Comparison of ENCODE assay signal across 8 mouse cellular contexts in the genomic region with DNA sequence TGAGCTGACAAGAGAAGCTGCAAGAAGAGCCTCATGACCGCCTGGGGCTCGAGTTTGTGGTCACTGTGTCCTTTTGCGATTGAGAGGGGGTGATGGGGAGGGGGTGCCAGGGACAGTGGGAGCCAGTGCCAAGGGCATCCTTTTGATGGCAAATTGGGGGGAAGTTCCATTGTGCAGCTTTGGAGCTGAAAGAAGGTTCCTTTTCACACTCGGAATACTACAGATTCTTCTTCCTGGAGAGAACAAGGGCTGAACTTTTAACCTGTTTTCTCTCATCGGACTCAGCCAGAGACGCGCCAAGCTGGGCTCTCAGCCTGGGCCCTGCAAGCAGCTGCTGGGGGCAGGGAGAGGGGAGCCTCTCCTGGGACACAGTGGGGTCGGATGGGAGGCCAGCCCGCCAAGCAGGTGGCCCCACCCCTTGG. TPM values are rescaled to one million over a fixed set of nuclear protein-coding genes. Genes with fewer than 3 reads are reported as not detected.
DNase-seq lines count a peak whose midpoint lies in the region; ATAC-seq lines count a peak whose summit lies in the region.

No protein-coding gene starts in this region.

- peak; percentile 26 for DNase-seq in lung, postnatal 10 days
- no peak for DNase-seq in lung, adult 18-20 months
- peak; percentile 53 for DNase-seq in embryonic facial prominence, embryonic 10.5 days (ENCODE audit: low spot score)
- DNase-seq in cerebellum, postnatal 4 days (ENCODE audit: low spot score in 2 of 2), result no peak
- no peak for DNase-seq in adrenal gland, adult 8-10 months
- DNase-seq in layer of hippocampus, adult 11-12 months (ENCODE audit: low spot score), result no peak

- H3K4me1 ChIP-seq in embryonic facial prominence, embryonic 10.5 days, result peaks cover 99% of the 10 kb centered on the region
- peaks cover 23% of the 10 kb centered on the region for H3K4me1 ChIP-seq in heart, embryonic 15.5 days (replicated peaks)
- H3K4me1 ChIP-seq in neural tube, embryonic 13.5 days (replicated peaks), result peaks cover 95% of the 10 kb centered on the region

- H3K9ac ChIP-seq in heart, embryonic 15.5 days, result peak overlapping the region; percentile 23; the same call in 1 of the 2 replicates
- H3K9ac ChIP-seq in neural tube, embryonic 13.5 days, result peak overlapping the region; percentile 41; the same call in 1 of the 2 replicates

- no peaks in the 10 kb centered on the region for H3K27me3 ChIP-seq in embryonic facial prominence, embryonic 10.5 days (replicated peaks; ENCODE audit: low read depth, poor library complexity, severe bottlenecking)
- no peaks in the 10 kb centered on the region for H3K27me3 ChIP-seq in heart, embryonic 15.5 days
- no peaks in the 10 kb centered on the region for H3K27me3 ChIP-seq in neural tube, embryonic 13.5 days

- 5% methylated on average over 9 of the region's 9 CpGs for WGBS in embryonic facial prominence, embryonic 10.5 days
- WGBS in heart, embryonic 15.5 days, result 12% methylated on average over 9 of the region's 9 CpGs
- 3% methylated on average over 9 of the region's 9 CpGs for WGBS in neural tube, embryonic 13.5 days

- peak overlapping the region; percentile 40 for H3K4me3 ChIP-seq in embryonic facial prominence, embryonic 10.5 days
- no peak overlapping the region for H3K4me3 ChIP-seq in heart, embryonic 15.5 days
- no peak overlapping the region for H3K4me3 ChIP-seq in neural tube, embryonic 13.5 days

- peak overlapping the region; percentile 31 for H3K4me2 ChIP-seq in heart, embryonic 15.5 days
- H3K4me2 ChIP-seq in neural tube, embryonic 13.5 days, result peak overlapping the region; percentile 13; the same call in 1 of the 2 replicates

- H3K27ac ChIP-seq in embryonic facial prominence, embryonic 10.5 days (replicated peaks), result peak overlapping the region; percentile 82
- H3K27ac ChIP-seq in heart, embryonic 15.5 days, result no peak overlapping the region
- H3K27ac ChIP-seq in neural tube, embryonic 13.5 days (replicated peaks), result peak overlapping the region; percentile 19; the same call in 1 of the 2 replicates

- H3K36me3 ChIP-seq in embryonic facial prominence, embryonic 10.5 days (replicated peaks), result peaks cover 20% of the 10 kb centered on the region
- H3K36me3 ChIP-seq in heart, embryonic 15.5 days, result no peaks in the 10 kb centered on the region
- H3K36me3 ChIP-seq in neural tube, embryonic 13.5 days, result peaks cover 2% of the 10 kb centered on the region; the same call in 1 of the 2 replicates

- 0 out of 2 replicates have a peak, but pooled peaks have one; percentile 50 for ATAC-seq in heart, embryonic 15.5 days (replicated peaks; ENCODE audit: insufficient number of reproducible peaks, insufficient read depth, low FRiP score, low read depth)
- no peak for ATAC-seq in neural tube, embryonic 13.5 days (ENCODE audit: low read depth)

- 0 out of 2 replicates have a peak, but pooled peaks cover 4% of the 10 kb centered on the region for H3K9me3 ChIP-seq in embryonic facial prominence, embryonic 10.5 days
- H3K9me3 ChIP-seq in heart, embryonic 15.5 days (replicated peaks), result no peaks in the 10 kb centered on the region
- no peaks in the 10 kb centered on the region for H3K9me3 ChIP-seq in neural tube, embryonic 13.5 days

RNA-seq across cellular contexts. Expression of a gene that starts 59.3 kb away (rescaled TPM):
- polyA plus RNA-seq in embryonic facial prominence, embryonic 10.5 days (2016; fragmentation: Nextera tagmentation; extraction: Ambion mirVana), result 10.7 and 12.4 TPM in 2 replicates
- polyA plus RNA-seq in heart, embryonic 15.5 days (2015; fragmentation: Nextera tagmentation; extraction: Ambion mirVana), result 1.3 and 3.3 TPM in 2 replicates
- 16.8 and 18.6 TPM in 2 replicates for polyA plus RNA-seq in neural tube, embryonic 13.5 days (2015; fragmentation: Nextera tagmentation; extraction: Ambion mirVana)
- 10 to 100 TPM; 20.6 to 36.8 (median 29.4) TPM for total RNA-seq in adrenal gland, adult 8-10 months (2022)

Comparison
In these comparisons a context has a peak if more than half of its experiments do, and no peak if none do; other contexts are left out.
1. DNase-seq: peak in lung, postnatal 10 days (single experiment) and embryonic facial prominence, embryonic 10.5 days (single experiment); none in lung, adult 18-20 months (0 of 2), cerebellum, postnatal 4 days (0 of 2), adrenal gland, adult 8-10 months (single experiment) and layer of hippocampus, adult 11-12 months (single experiment).